Mouse (Mus musculus) ovary, adult 18-20 months (tissue): Measurements from ENCODE around the gene Igfbp5.

Experiments
- DNase-seq: peaks from one replicate; pipeline ENCODE4 v3.0.0; 2022; ENCODE audit warnings: low spot score, mixed read lengths

The Igfbp5 gene

DNA sequence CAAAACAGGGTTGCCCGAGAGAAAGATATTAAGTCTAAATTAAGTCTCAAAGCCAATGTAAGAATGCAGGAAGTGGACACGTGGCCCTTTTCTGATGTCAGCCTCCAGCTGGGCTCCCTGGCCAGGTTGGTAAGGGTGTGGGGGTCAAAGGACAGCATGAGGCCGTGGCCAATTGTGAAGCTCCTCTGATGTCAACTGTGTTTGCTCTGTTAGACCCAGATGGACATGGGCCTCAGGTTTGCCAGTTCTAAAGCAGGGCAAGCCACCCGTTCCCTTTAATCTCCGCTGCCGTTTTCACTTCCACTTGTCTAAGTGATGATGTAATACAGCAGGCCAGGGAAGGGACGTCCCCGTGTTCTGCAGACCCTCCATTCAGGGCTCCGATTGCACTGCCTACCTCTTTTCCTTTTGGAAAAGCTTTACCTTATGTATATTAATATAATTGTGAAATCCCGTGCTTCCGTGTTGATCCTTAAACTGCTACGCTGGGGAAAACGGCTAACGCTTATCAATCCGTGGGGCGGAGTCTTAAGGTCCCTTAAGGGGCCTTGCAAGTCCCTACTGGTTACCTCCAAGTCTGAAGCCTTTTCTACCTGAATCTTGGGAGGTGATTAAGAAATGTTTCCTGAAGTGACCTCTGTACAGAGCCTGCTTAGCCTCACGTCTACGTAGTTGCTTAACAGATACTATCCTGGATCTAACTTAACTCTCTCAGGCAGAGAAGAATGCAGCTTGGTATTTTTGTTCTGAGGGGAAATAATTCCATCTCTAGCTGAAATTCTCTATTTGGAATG, 31.8 kb downstream of the Igfbp5 start:
- no peak for DNase-seq

DNA sequence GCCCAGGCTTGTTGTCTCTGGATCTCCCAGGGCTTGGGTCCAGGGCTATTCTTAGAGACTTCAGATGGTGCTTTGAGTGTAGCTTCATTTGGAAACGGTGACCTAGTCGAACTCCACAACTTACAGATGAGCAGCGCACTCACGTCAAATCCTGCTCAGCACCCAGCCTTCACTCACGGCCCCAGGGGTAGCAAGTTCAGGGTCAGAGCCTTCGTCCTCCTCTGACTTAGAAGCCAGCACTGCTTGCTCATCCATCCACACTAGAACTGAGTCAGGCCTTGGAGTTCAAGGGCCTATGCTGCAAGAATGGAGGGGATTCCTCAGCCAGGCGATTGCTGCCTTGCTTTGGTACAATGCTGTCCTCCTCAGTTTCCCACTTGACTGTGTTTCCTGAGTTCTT, 34.9 kb downstream of the Igfbp5 start:
- no peak for DNase-seq

DNA sequence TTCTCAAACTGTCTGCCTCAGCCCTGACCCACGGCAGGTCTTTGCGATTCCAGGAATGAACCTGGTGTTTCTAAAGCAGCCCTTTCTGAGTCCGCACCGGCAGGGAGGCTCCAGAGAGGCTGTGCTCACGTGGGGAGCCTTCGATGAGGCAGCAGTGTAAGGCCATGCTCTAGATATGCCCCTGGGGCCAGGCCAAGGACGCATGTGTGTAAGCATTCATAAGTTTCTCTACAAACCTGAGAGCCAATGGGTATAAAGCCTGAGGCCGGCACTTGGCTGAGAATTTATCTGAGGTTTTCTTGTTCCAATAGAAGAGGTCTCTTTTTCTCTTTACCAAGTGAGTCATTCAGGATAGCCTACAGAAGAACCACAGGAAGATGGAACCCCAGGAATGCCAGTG, 35.3 kb downstream of the Igfbp5 start:
- DNase-seq, result peak; percentile 48

DNA sequence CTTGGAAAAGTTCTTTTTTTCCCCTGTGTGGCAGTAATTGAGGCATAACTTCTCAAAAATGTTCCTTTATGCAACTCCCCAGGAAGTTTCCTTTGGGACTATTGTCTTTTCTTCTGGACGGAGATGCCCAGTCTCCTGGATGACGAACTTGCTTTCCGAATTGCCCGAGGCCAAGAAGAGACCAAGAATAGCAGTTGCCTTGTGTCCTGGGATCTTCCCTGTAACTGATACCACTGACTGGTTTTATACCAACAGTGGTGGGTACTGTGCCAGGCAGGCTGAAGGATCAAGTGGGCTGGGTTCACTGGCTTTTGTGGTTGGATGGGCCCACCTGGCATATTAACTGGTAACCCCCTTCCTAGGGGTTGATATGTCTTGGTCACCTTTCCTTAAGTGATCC, 41.1 kb downstream of the Igfbp5 start:
- no peak for DNase-seq

DNA sequence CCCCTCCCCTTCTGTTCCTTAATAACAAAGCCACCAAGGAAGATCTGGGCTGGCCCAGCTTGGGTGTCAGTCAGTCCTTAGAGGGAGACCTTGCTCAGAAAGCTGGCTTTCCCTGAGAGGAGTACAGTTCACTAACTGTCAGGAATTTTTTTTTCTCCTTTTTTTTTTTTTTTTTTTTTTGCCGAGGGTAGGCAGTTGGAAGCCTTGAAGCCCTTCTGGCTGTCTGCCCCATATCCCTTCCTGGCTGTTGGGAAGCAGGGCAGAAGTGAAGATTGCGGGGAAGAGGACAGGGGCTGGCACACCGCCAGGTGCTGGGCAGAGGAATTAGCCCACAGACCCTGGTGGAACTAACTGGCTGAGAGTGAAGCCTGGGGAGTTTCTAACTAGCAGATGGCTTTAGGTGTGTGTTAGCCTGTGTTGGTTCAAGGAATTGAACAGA, 42.0 kb downstream of the Igfbp5 start:
- no peak for DNase-seq

DNA sequence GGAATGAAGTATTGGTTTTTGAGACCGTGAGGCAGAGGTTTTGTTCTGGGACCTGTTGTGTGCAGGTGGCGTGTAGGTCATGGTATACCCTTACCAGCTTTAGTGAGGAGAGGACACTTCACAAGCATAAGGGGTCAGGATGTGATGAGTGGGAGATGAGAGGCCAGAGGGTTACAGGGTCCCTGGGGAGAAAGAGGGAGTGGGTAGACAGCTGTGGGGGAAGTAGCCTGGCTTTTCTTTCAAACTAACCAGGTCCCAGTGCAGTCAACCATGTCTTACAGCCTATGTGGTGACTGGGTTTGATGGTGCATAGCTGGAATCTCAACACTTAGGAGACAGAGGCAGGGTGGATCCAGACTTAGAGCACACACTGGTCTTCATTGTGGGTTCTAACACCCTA, 44.2 kb downstream of the Igfbp5 start:
- no peak for DNase-seq

DNA sequence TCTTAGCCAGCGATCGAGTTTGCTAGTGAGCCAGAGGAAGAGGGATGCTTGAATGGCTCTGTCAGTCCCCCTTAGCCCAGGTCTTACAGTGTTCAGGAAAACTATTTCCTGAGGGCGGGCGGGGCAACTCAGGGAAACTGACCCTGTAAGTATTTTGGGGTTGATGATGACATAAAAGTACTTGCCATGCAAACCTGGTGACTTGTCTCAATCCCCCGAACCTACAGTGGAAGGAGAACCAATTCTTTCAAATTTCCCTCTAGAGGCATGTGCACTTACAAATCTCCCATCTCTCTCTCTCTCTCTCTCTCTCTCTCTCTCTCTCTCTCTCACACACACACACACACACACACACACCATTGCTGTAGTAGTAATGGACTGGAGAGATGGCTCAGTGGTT, 45.8 kb downstream of the Igfbp5 start:
- DNase-seq, result no peak

DNA sequence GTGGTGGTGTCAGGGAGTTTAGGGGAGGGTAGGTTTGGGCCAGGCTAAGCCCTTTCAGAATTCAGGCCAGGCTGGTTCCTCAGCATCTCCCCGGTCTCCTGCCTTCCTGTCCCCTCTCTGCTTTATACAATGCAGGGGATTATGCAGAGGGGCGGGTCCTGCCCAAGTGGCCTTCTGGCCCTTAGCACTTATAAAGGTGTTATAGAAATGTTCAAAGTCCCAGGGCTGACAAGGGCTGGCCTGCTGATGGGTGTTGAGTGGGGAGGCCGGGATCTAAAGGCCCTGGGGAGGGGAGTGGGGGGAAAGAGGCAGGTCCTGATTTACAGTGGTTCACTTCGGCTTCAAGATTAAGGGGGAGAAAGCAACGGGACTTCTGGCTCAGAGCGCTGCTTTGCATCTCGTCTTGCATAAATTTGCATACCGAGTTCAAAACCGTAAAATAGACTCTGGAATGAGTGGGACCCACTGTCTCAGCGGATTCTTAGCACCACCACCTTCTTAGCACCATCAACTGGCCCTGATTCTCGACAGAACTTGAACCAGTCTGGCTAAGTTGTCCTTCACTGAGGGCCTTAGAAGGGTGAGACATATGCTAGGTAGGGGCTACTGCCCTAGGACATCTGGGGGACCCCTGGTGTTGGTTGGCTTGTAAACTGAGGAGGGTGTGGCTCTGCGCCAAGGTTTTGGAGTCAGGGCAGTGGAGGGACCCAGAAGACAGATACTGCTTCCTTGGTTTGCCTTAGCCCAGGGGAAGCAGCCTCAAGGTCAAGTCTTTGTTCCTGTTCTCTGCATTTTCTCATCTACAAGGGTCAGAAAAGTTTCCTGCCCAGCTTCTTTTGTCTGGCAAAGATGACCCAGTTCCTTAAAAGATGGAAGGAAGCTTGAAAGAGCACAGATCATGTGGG, 47.0 kb downstream of the Igfbp5 start:
- no peak for DNase-seq

DNA sequence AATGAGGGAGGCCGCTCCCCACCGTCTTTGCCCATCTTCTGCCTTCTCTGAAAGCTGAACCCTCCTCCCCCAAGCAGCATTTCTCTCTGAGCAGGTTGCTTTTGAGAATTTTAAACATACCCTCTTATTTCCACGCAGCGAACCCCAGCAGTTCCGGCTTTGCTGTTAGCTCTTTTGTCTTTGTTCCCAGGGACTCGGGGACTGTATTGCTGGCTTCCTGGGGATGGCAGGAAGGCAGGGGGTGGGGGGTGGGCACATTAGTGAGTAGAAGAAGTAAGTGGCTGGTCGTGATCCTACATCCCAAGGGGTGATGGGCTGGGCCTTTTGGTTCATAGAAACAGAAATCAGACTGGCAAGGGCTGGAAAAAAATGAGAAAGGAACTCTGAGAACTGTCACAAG, 47.8 kb downstream of the Igfbp5 start:
- no peak for DNase-seq

DNA sequence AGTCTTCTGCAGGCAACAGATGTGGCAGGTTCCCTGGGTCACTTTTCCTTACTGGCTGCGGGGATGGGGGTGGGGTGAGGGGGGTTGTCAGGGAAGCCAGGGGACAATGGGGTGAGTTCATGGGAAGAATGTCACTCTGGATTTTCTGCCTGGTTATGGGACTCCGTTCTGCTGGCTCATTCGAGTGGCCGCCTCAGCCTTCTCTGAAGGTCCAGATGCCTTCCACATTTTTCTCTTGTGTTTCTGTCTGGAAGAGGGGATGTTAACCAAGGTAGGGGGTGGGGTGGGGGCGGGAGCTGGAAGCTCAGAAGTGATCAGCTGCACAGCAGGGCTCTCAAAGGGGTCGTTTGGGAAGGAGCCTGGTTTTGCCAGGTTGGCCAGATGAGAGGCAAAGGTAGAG, 48.2 kb downstream of the Igfbp5 start:
- no peak for DNase-seq

DNA sequence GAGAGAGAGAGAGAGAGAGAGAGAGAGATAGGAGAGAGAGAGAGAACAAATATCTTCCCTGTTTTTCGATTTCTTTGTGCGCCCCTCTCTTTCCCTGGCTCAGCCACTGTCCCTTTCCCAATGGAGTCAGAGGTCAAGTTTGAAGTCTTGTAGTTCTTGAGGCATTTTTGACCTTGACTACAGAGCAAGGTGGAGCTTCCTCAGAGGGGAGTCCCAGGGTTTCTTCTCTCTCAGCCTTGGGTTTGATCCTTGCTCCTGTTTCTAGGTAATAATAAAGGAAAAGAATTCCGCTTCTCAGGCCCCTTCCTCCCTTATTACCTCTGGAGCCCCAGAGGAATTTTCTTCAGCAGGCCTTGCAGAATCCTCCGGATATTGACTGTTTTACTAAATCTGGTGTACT, 48.8 kb downstream of the Igfbp5 start:
- no peak for DNase-seq

DNA sequence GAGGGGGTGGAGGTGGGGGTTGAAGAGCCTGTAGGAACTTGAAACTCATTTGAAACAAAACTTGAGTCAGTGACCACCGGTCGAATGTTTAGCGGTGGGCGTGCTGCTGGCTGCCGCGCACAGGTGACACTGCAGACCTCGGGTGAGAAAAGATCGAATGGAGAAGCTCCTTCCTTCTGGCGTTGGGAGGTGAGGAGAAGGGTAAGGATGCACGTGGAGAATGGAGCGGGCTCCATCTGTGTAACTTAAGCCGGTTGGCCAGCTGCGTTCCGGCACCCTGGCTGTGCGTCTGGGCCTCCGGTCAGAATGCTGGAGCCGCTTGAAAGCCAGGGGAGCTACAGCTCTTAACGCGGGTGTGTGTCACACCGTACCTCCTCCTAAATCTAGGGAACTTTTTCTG, 49.4 kb downstream of the Igfbp5 start:
- no peak for DNase-seq

DNA sequence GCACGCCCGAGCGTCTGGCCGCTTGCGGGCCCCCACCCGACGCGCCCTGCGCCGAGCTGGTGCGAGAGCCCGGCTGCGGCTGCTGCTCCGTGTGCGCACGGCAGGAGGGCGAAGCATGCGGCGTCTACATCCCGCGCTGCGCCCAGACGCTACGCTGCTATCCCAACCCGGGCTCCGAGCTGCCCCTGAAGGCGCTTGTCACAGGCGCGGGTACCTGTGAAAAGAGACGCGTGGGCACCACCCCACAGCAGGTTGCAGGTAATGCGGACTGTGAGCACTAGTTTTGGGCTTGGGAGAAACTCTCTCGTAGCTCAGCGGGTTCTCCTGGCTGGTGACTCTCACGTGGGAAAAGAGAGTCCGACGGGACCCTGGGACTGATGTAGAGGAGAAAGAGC, 50.0 kb downstream of the Igfbp5 start:
- DNase-seq, result no peak

DNA sequence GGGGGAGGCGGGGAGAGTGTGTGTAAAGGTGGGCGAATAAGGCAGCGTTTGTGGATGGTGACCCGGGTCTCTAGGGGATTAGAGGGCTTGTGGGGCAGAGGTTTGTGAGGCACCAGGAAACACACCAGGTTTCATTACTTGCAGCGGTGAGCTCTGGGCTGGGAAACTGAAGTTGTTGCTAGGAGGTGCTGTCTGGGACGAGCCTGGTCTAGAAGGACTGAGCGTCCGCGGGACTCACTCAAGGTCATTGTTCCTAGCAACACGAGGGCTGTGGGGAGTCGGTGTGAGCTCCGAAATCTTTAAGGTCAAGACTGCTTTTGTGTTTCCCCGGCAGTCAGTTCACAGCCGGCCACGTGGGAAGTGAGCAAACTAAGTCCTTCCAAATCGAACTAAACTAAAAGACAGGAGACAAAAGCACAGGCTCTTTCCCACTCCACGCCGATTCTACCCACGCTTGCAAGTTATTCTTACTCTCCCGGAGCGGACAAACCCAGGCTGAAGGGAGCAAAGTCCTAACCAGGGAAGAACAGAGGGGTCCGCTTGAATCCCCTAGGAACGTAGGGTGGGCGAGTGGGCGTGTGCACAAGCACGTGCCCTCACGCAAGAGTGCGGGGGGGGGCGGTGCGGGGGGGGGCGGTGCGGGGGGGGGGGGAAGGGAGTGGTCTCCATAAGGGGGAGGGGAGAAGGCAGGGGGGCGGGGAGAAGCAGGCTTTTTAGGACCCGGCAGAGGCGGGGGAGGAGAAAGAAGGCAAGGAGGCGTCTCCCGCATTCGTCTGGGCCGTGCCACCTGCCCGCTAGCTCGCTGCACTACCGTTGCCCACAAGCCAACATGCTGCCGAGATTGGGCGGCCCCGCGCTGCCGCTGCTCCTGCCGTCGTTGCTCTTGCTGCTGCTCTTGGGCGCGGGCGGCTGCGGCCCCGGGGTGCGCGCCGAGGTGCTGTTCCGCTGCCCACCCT, 50.7 kb downstream of the Igfbp5 start, which contains the start of gene Igfbp2:
TSS of gene Igfbp2 (plus strand) at position 753 of the 956 bp plus-strand sequence.
- DNase-seq, result peak; percentile 75

DNA sequence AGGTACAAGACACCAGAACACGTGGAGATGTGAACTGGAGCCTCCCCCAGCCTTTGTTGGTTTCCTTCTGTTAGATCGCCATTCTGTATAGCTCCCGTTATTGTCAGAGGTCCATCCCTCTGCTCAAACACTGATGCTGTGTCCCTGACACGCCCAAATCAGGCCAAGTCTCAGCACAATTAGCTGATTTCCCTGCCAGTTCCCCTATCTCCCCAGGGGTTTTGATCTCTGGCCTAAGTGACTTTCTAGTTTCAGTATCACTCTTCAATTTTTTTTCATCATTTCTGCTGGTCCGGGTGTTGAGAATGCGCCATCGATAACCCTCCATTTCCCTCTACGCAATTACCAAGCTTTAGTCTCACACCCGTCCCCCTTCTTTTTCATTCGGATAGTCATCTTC, 51.8 kb downstream of the Igfbp5 start:
- no peak for DNase-seq

DNA sequence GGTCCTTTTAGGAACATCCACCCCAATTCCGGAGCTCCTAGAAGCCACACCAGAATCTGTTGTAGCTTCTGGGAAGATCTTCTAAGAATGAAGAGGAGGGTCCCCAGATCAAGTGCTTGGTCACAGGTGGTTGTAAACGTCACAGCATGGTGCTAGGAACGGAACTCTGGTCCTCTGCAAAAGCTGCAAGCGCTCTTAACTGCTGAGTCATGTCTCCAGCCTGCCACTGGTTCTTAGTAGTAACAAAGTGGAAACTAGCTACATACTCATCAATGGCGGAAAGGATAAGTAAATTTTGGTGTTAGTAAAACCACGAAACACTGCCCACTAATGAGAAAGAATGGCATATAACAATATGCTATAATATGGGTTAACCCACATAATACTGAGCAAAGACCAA, 54.7 kb downstream of the Igfbp5 start:
- DNase-seq, result no peak

DNA sequence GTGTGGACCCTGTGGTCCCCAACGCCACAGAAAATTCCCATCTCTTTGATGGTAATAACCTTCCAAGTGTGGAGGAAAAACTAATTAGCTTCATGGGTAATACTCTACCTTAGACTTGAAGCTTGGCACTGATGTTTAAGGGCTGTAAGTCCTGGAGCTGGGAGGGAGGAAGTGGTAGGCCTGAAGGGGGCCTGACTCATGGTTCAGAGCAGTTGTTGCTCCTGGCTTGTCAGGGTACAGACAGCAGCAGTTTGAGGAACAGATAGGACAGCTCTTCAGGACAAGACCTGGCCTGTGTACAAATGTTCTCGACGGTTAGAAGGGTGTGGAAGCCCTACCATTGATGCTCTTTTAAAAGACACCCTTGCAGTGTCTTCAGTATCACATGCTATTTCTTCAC, 59.1 kb downstream of the Igfbp5 start:
- no peak for DNase-seq

DNA sequence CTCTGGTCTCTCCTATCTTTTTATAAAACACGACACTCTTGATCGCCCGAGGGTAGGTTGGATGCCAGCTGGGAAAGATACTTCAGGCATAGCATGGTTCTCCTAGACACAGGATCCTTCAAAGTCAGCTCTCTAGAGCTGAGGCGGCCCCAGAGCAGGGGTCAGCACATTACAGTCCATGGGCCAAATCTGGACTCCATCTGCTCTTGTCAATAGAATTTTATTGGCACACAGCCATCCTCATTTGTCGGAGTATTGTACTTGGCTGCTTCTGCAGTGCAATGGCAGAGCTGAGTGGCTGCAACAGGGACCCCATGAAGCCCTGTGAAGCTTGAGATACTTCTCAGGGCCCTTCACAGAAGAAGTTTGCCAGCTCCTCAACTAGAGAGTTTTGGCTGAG, 59.5 kb downstream of the Igfbp5 start:
- no peak for DNase-seq

DNA sequence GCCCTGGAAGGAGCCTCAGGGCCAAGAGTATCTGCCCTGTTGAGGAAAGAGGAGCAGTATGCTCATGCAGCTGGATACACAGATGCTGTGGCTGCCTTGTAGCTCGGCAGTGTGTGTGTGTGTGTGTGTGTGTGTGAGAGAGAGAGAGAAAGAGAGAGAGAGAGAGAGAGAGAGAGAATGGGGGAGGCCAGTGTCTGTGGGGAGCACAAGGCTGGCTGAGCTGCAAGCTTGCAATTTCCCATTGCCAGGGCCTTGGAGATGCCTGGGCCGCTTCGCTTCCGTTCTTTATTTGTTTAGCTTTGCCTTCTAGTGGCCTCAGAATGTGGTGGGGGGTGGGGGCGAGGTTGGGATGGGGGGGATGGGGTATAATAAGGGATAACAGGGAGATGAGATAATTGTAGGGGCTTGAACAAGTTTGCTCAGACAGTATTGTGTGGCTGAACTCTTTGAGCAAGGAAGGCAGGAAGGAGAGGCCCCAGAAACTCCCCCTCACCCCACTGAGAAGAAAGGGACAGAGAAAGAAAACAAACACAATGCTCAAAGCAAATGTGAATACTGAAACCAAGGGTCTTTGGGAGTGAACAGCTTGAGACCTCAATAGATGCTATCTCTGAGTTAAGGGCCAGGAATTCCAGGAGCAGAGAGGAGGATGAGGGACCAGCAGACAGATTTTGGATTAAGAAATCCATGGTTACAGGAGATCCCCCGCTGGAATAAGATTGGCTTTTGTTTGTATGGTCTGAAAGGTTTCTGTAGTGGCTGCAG, 60.9 kb downstream of the Igfbp5 start:
- DNase-seq, result peak; percentile 12

DNA sequence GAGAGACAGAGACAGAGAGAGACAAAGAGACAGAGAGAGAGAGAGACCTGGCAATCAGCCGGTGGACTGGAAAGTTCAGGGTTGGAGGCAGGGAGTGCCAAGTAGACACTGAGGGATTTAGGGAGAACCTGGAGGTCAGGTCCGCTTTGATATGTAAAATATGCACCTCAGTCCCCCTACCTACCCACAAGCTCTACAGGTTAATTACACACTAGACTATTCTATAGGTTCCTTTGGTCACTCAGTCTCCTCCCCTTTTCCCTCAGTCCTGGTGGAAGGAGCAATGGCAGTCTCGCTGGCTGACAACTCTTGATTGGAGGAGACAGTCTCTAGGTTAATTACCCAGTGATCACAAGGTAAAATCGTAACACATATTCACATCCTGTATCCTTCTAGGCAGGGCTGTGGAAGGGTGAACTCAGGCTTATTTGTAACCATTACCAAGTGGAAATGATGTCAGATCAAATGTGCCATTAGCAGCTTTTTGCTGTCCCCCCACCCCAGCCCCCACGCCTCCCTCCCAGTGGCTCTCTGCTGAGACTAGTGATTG, 61.5 kb downstream of the Igfbp5 start:
- DNase-seq, result no peak

DNA sequence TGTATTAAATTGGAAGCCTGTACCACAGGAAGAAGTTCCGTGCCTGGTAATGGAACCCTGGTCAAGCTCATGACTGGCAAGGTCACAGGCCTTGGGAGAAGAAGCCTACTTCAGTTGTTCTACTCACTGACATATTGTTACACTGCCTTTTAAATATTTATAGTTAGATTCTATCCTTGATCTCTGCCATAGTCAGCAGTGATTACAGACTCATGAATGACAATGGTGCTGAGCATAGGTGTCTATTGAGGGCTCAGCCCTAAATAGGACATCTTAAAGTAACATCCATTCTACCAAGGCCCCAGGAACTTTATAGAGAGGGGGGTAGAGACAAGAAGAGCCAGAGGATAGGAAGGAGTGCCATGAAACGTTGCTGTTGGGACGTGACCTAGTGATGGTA, 63.6 kb downstream of the Igfbp5 start:
- DNase-seq, result no peak
